ENCODE assay signal across 23 mouse cellular contexts in the genomic region with DNA sequence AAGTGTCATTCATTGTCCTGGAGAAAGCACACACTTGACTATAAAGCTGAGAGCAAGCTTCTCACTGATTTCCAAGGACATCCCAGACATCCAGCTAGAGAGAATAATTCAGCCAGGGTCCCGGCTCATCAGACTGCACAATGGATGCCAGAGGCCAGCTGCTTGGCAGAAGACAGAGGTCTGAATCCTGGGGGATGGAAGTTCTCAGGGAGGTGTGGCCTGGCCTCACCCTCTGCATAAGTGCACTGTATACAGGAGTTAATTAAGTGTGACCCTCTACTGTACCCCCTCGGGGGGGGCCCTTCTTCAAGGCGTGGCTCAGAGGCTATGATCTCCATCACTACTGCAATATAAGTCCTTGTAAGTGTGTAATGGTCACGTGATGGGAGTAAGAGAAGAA. TPM values are rescaled to one million over a fixed set of nuclear protein-coding genes. Genes with fewer than 3 reads are reported as not detected.
A peak's percentile ranks its signal among the peaks of the same experiment; 100 is the strongest.
DNase-seq lines count a peak whose midpoint lies in the region; ATAC-seq lines count a peak whose summit lies in the region.
"Had no signal": no experiment of that assay in that cellular context is flagged by ENCODE, and none has a peak within 500 bp of the region (broad histone marks: within the 10 kb centered on the region; RNA-seq: fewer than 3 reads in every experiment).

No protein-coding gene starts in this region.

- peaks cover 4% of the 10 kb centered on the region; the same call in 1 of the 2 replicates for H3K4me1 ChIP-seq in embryonic facial prominence, embryonic 14.5 days (ENCODE audit: control insufficient read depth, insufficient read depth, low read length)
- 0 out of 2 replicates have a peak, but pooled peaks cover 3% of the 10 kb centered on the region for H3K4me1 ChIP-seq in embryonic facial prominence, embryonic 10.5 days
- peaks cover 28% of the 10 kb centered on the region for H3K4me1 ChIP-seq in heart, embryonic 11.5 days (ENCODE audit: control insufficient read depth, insufficient read depth, low read length)
- peaks cover 3% of the 10 kb centered on the region; the same call in 1 of the 2 replicates for H3K4me1 ChIP-seq in kidney, embryonic 14.5 days (ENCODE audit: control insufficient read depth, insufficient read depth, low read length)
- H3K4me1 ChIP-seq: forebrain, embryonic 15.5 days; limb, embryonic 12.5 days had no signal

- no peak overlapping the region for H3K27ac ChIP-seq in embryonic facial prominence, embryonic 14.5 days (replicated peaks; ENCODE audit: low read depth, low read length)
- no peak overlapping the region for H3K27ac ChIP-seq in embryonic facial prominence, embryonic 10.5 days (replicated peaks)
- peak overlapping the region; percentile 78 for H3K27ac ChIP-seq in heart, embryonic 11.5 days (ENCODE audit: low read depth, low read length)
- no peak overlapping the region for H3K27ac ChIP-seq in kidney, embryonic 14.5 days (ENCODE audit: low read depth, low read length)
- H3K27ac ChIP-seq: embryonic facial prominence, embryonic 12.5 days; forebrain, embryonic 15.5 days; kidney, postnatal 0 days; limb, embryonic 12.5 days; liver, embryonic 12.5 days; neural tube, embryonic 13.5 days had no signal

- H3K9ac ChIP-seq in embryonic facial prominence, embryonic 14.5 days (ENCODE audit: low read depth, low read length) = no peak overlapping the region
- H3K9ac ChIP-seq in heart, embryonic 11.5 days (ENCODE audit: low read depth, low read length) = peak overlapping the region; percentile 56; the same call in 1 of the 2 replicates
- no peak overlapping the region for H3K9ac ChIP-seq in kidney, embryonic 14.5 days (ENCODE audit: low read depth, low read length)
- H3K9ac ChIP-seq: embryonic facial prominence, embryonic 12.5 days; forebrain, embryonic 15.5 days; limb, embryonic 12.5 days; liver, embryonic 12.5 days; neural tube, embryonic 13.5 days had no signal

- intact Hi-C loops in heart, postnatal 25 days (cut with DNase I) = no loop called here

- no peaks in the 10 kb centered on the region for H3K36me3 ChIP-seq in embryonic facial prominence, embryonic 14.5 days (ENCODE audit: control insufficient read depth, insufficient read depth, low read length)
- H3K36me3 ChIP-seq in embryonic facial prominence, embryonic 10.5 days (replicated peaks) = no peaks in the 10 kb centered on the region
- H3K36me3 ChIP-seq in heart, embryonic 11.5 days (ENCODE audit: control insufficient read depth, insufficient read depth, low read length) = no peaks in the 10 kb centered on the region
- H3K36me3 ChIP-seq in kidney, embryonic 14.5 days (ENCODE audit: control insufficient read depth, insufficient read depth, low read length) = no peaks in the 10 kb centered on the region
- H3K36me3 ChIP-seq: embryonic facial prominence, embryonic 12.5 days; forebrain, embryonic 15.5 days; limb, embryonic 12.5 days; liver, embryonic 12.5 days; neural tube, embryonic 13.5 days had no signal

- no peaks in the 10 kb centered on the region for H3K9me3 ChIP-seq in embryonic facial prominence, embryonic 14.5 days (ENCODE audit: control insufficient read depth, low read length)
- no peaks in the 10 kb centered on the region for H3K9me3 ChIP-seq in embryonic facial prominence, embryonic 10.5 days
- no peaks in the 10 kb centered on the region for H3K9me3 ChIP-seq in heart, embryonic 11.5 days (replicated peaks; ENCODE audit: control insufficient read depth, low read length)
- H3K9me3 ChIP-seq in kidney, embryonic 14.5 days (ENCODE audit: control insufficient read depth, low read length) = no peaks in the 10 kb centered on the region
- H3K9me3 ChIP-seq: embryonic facial prominence, embryonic 12.5 days; forebrain, embryonic 15.5 days; limb, embryonic 12.5 days; liver, embryonic 12.5 days had no signal

- H3K27me3 ChIP-seq in embryonic facial prominence, embryonic 14.5 days (replicated peaks; ENCODE audit: control insufficient read depth, insufficient read depth, low read length) = no peaks in the 10 kb centered on the region
- no peaks in the 10 kb centered on the region for H3K27me3 ChIP-seq in embryonic facial prominence, embryonic 10.5 days (replicated peaks; ENCODE audit: low read depth, poor library complexity, severe bottlenecking)
- no peaks in the 10 kb centered on the region for H3K27me3 ChIP-seq in heart, embryonic 11.5 days (ENCODE audit: control insufficient read depth, insufficient read depth, low read length)
- no peaks in the 10 kb centered on the region for H3K27me3 ChIP-seq in kidney, embryonic 14.5 days (ENCODE audit: control insufficient read depth, insufficient read depth, low read length)
- H3K27me3 ChIP-seq: embryonic facial prominence, embryonic 12.5 days; forebrain, embryonic 15.5 days; limb, embryonic 12.5 days; neural tube, embryonic 13.5 days had no signal

- DNase-seq in embryonic facial prominence, embryonic 14.5 days (ENCODE audit: low spot score) = peak; percentile 20
- DNase-seq in embryonic facial prominence, embryonic 10.5 days (ENCODE audit: low spot score) = no peak
- DNase-seq in heart, postnatal 25 days (ENCODE audit: low spot score) = no peak
- DNase-seq in kidney, adult 8-10 months = no peak
- peak; percentile 38 for DNase-seq in retina, embryonic 14.5 days (ENCODE audit: low spot score)
- DNase-seq in retina, postnatal 1 day = no peak
- DNase-seq: adrenal gland, postnatal 10 days; cerebellum, adult 9-10 months; lung, adult 2 months; right cerebral cortex, postnatal 25 days had no signal

- no peak overlapping the region for H3K4me3 ChIP-seq in embryonic facial prominence, embryonic 14.5 days (ENCODE audit: low read depth, low read length)
- no peak overlapping the region for H3K4me3 ChIP-seq in embryonic facial prominence, embryonic 10.5 days
- H3K4me3 ChIP-seq in heart, embryonic 11.5 days (ENCODE audit: low read depth, low read length) = no peak overlapping the region
- no peak overlapping the region for H3K4me3 ChIP-seq in kidney, embryonic 14.5 days (ENCODE audit: low read length)
- H3K4me3 ChIP-seq: embryonic facial prominence, embryonic 12.5 days; forebrain, embryonic 15.5 days; limb, embryonic 12.5 days; liver, embryonic 12.5 days; megakaryocyte, embryonic 14.5 days; neural tube, embryonic 13.5 days had no signal

- WGBS in embryonic facial prominence, embryonic 14.5 days = 57% methylated on average over 4 of the region's 4 CpGs
- 72% methylated on average over 4 of the region's 4 CpGs for WGBS in embryonic facial prominence, embryonic 10.5 days
- 57% methylated on average over 4 of the region's 4 CpGs for WGBS in heart, embryonic 11.5 days (ENCODE audit: insufficient replicate concordance)
- 51% methylated on average over 4 of the region's 4 CpGs for WGBS in kidney, embryonic 14.5 days

- ATAC-seq in embryonic facial prominence, embryonic 14.5 days (ENCODE audit: low read depth) = 0 out of 2 replicates have a peak, but pooled peaks have one; percentile 37
- ATAC-seq in heart, embryonic 11.5 days (replicated peaks; ENCODE audit: insufficient number of reproducible peaks, low FRiP score, low TSS enrichment) = no peak; the same call in 1 of the 2 replicates
- ATAC-seq in kidney, embryonic 14.5 days (ENCODE audit: low FRiP score, low TSS enrichment) = peak; percentile 56
- ATAC-seq: activated CD4-positive, CD25-positive, alpha-beta regulatory T cell, adult 4 months; forebrain, embryonic 15.5 days; inflammation-experienced regulatory T-cells, adult 6 months; liver, embryonic 12.5 days had no signal

- H3K4me2 ChIP-seq in embryonic facial prominence, embryonic 14.5 days (ENCODE audit: low read depth, low read length) = no peak overlapping the region
- H3K4me2 ChIP-seq in heart, embryonic 11.5 days = no peak overlapping the region
- no peak overlapping the region for H3K4me2 ChIP-seq in kidney, embryonic 14.5 days (replicated peaks; ENCODE audit: low read depth, low read length)
- H3K4me2 ChIP-seq: embryonic facial prominence, embryonic 12.5 days; forebrain, embryonic 15.5 days; limb, embryonic 12.5 days; liver, embryonic 12.5 days; neural tube, embryonic 13.5 days had no signal

RNA-seq across cellular contexts. Expression of a gene that starts 24.2 kb away (rescaled TPM):
- polyA plus RNA-seq in embryonic facial prominence, embryonic 14.5 days (2014; fragmentation: Nextera tagmentation; extraction: Ambion mirVana) = not detected in 2 replicates
- 0.08 and 0.10 TPM in 2 replicates for polyA plus RNA-seq in embryonic facial prominence, embryonic 10.5 days (2016; fragmentation: Nextera tagmentation; extraction: Ambion mirVana)
- polyA plus RNA-seq in heart, embryonic 11.5 days (2014; fragmentation: Nextera tagmentation; extraction: Ambion mirVana) = 0.37 TPM in 1 of 2 replicates, not detected in the other
- total RNA-seq in heart, postnatal 25 days (2021) = not detected
- polyA plus RNA-seq in kidney, embryonic 14.5 days (2014; fragmentation: Nextera tagmentation; extraction: Ambion mirVana) = 0.30 and 0.72 TPM in 2 replicates
- total RNA-seq: hematopoietic stem cell, adult 5-6 weeks; left cerebral cortex, postnatal 10 days had no signal
- polyA plus RNA-seq: forebrain, embryonic 15.5 days; inflammation-experienced regulatory T-cells, adult 6 months; limb, embryonic 12.5 days; neural tube, embryonic 13.5 days had no signal

Comparison
In these comparisons a context has a peak if more than half of its experiments do, and no peak if none do; other contexts are left out.
1. DNase-seq: peak in embryonic facial prominence, embryonic 14.5 days (single experiment) and retina, embryonic 14.5 days (single experiment); none in embryonic facial prominence, embryonic 10.5 days (single experiment), heart, postnatal 25 days (single experiment), kidney, adult 8-10 months (0 of 2) and retina, postnatal 1 day (single experiment).